Mouse (Mus musculus) adrenal gland, postnatal 36 days (tissue): Measurements from ENCODE around the gene Lrrc2. TPM values are rescaled to one million over a fixed set of nuclear protein-coding genes. Genes with fewer than 3 reads are reported as not detected.

Experiments used
- DNase-seq, 2 experiments: peaks; one replicate each; pipeline ENCODE4 v3.0.0; 2021; ENCODE audit warnings: mixed read lengths in 1 of 2
- microRNA-seq: library from miRNA; unstranded; fragments of <30 nt; microRNA quantifications from one replicate; pipeline ENCODE4 v1.2.0, GENCODE M21; 2021
- total RNA-seq, 2 experiments: library from RNA; stranded (reverse); gene quantifications; 2 replicates each; pipeline ENCODE4 v1.2.3; 2021

Lrrc2 gene
- total RNA-seq, 2 experiments from 2014 or later = 7.9 to 11.1 TPM

DNA sequence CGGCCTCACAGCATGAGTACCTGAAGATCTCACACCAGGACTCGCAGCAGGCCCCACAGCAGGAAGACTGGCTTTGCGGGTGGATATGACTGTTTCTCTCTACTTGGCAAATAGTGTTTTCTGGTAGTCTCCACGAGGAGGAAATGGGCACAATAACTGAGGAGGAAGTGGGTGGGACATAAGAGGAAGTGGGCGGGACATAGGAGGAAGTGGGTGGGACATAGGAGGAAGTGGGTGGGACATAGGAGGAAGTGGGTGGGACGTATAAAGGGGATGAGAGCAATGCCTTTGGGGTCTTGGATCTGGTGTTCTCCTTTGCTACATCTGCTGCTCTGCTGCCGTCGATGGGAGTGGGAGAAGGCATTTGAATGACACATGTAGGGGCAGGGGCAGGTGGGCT lies 34.6 kb downstream of the Lrrc2 start:
- DNase-seq = no peak

DNA sequence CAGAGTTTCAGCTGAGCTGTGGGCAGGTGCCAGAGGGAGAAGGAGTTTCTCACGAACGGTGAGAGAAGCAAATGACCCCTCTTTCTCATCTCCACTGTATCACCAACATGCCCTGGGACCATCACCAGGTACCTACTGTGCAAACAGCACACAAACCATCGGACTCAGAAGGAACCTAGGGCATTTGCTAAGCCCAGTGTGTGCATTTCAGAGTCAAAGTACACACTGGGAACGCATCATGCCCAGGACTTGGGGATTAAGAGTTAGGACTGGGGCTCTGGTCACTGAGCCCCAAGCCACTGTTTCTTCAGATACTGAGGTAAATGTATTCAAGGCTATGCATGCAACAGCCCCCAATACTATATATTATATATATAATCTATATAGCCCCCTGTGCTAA lies 36.0 kb downstream of the Lrrc2 start:
- no peak for DNase-seq

DNA sequence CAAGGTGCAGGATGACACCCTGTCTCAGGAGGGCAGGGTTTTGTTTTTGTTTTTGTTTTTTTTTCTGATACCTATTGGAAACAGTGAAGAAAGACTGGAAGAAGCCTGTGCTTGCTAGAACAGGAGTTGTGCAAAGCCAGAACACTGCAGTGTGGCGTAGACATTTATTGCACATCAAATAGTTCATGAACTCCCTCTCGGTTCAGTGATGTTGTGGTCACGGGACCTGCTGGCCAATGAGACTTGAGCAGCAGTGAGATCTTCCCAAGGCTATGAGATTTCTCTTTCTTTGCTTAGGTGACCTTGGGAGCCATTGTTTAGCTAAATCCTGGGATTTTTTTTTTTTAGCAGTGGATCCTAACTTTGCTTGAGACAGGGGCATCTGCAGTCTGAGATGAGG lies 36.7 kb downstream of the Lrrc2 start:
- no peak for DNase-seq

DNA sequence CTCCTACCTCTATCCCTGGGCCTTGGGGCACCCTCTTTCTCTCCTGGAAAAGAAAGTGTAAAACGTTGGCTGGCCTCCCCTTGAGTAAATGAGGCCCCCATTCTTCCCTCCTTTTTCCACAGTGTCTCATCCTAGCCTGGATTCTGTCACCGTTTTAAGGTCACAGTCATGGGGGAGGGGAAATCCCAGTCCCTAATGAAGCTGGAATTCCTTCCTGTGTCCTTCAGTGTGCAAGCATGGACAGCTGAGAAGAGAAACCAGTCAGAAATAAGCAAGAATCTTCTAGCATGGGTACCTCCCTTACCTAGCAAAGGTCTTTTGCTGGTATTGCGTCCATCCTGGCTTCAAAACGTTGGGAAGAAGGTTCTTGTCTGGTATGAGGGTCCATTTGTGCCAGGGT lies 37.8 kb downstream of the Lrrc2 start:
- no peak for DNase-seq

DNA sequence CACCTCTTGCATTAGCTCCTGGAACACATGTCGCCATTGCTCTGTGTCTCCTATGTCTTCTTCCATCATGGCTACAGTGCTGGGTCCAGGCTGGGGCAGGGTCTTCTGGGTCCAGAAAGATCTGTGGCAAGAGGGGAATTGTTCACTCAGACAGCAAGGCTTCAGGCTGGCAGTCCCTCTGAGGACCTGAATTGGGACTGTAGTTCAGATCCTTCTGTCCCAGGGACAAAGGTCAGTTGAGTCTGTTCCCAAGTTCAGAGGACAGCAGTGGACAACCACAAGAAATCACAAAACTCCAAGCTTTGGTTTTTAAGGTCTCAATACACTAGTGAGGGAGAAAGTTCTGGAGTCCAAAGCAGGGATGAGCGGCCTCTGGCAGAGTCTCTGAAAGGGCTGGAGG lies 38.2 kb downstream of the Lrrc2 start:
- no peak for DNase-seq

DNA sequence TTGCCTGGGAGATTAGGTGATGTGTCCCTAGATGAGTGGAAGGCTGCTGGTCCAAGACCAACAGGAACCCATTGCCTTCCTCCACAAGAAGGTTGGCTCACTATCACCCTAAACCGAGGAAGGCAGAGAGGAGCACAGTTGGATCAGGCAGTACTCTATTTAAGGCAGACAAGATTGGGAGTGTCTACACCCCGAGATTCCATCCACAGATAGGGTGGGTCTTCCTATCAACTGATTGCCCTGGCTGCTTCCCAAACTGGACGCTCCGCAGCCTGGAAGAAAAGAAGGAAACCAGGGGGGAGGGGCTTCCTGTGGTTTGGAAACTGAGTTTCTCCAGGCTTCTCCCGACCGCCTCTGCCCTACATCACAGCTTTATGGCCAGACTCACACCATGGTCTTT lies 38.9 kb downstream of the Lrrc2 start, which contains the start of gene Rtp3:
TSS of gene Rtp3 (minus strand) at position 380 of the 400 bp plus-strand sequence.
- DNase-seq = peak; percentile 33 to 66

DNA sequence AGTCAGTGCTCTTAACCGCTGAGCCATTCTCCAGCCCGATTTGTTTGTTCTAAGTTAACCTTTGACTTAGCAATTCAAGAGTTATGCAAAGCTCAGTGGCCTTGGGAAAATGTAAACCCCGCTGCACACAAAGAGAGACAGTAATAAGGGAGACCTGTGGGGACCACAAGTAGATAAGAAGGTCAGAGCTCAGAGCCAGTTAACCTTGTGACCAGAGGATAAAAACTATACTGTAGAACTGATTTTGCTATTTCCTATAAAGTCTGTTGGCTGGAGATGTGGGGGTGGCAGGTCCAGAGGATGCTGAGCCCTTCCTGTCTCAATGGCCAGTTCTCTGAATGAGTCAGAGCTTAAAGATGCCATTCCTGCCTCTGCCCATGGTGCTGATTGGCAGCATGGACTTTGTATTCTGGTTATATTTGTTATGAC lies 42.0 kb downstream of the Lrrc2 start:
- DNase-seq = peak; percentile 28 to 30

DNA sequence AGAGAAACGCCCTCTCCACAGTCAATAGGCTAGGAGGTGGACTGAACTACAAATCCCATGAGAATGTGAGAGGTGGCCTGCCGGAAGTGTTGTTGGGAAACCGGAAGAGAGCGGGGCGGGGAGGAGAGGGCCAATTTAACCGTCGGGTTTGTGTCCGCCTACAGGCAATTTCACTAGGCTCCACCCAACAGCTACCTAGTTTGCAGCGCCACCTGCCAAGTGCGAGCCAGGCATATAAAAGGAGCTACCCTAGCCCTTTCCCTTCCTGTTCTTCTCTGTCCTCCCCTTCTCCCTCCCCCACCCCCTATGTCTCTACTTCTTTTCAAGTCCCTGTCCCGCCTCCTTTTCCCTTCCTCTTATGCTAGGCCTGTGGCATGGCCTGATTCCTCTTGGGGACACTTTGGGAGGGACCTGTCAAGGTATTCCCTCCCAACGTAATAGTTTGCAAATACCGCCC lies 43.4 kb downstream of the Lrrc2 start:
- peak; percentile 83 to 85 for DNase-seq

DNA sequence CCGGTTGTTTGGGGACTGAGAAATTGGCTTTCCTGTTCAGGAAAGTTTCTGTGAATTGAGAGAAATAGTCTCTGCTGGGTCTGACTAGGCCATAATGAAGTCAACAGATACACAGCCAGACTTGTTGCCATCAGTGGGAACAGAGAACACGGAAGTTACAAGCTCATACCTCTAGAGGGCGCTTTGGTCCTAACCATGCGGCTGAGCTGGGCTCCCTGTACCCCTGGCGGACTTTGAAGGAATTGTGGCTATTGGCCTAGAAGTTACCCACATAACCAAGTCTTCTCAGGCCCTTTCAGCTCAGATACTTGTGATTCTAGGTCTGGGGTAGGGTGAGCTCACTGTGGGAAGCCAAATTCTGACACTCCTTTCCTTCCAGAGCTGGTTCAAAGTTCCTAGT lies 45.9 kb downstream of the Lrrc2 start:
- peak; percentile 77 to 86 for DNase-seq

DNA sequence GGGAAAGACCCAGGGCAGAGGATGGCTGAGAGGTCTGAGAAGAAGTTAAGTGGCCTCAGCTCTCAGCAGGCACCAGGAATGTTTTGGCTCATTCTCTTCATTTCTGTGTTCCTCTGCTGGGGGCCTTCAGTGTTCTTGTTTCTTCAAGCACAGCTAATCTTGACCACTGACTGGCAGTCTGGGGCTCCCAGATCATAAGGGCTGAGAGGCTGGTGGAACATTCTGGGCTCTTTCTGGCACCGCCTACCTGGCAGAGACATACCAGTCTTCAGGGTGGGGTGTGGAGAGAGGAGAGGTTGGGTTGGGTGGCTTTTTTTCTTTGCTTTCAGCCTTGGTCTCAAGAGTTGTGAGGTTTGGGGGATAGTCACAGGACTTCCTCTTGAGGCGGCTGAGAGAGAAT lies 47.7 kb downstream of the Lrrc2 start:
- no peak for DNase-seq

DNA sequence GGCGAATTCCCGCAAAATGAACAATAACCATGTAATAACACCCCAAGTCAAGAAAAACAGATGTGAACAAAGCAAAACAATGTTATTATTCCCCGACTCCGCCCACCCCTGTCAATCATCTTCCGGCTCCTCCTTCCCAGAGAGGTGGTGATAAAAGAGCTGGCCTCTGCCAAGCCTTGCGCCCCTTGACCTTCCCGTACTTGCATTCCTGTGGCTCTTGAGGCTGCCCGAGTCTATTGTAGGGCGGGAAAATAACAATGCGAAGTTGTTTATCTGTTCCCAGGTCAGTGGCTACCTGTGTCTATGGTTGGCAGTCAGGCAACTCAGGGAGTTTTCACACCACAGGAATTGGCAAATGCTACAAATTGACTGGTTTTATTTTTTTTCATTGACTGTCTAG lies 48.5 kb downstream of the Lrrc2 start:
- peak; percentile 37 to 62 for DNase-seq

DNA sequence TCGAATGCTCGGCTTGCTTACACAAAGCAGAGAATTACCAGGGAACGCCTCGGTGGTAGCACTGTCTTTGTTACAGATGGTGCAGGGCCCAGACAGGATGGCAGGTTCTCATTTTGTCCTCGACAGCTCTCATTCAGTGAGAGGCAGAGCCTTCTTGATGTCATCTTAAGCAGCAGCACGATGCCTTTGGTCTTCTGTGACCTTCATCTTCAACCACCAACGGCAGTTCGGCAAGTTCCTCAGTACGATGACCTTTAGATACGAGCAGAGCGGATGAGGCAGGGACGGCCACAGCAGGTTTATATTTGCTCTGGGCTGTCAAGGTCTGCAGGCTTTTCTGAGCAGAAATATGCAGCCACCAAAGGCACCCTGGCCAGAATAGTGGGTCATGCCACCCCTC lies 50.3 kb downstream of the Lrrc2 start:
- DNase-seq = peak; percentile 28 to 42

DNA sequence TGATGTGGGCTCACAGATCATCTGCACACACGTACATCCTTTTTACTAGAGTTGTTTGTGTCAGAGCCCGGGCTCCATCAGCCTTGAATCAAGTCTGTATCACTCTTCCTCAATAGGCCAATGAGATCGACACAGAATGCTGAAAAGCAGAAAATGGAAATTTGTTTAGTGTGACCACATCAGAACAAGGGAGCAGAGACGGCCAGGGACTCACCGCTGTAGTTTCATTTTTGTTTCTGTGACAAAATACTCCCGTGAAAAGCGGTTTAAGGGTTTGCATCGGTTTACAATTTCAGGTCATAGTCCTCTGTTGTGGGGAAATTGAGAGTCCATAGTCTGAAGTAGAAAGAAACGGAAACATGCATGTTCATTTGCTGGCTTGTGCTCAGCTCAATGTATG lies 51.9 kb downstream of the Lrrc2 start:
- no peak for DNase-seq

DNA sequence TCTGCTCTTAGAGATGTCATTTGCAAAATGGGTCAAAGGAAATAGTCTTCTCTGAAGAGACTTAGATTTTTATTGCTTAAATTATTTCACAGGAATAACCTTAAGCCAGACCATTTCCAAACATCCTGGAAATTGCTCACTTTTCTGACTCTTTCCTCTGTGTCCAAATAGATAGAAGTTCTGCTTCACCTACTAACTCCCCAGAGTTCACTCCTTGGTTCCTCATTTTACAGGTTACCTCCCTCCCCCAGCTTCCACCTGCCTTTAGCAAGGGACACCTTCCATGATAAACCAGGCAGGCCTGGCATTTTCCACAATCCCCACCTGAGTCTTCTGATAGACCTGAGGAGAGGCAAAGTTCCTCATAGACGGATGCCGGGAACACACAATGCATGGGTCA lies 55.2 kb downstream of the Lrrc2 start:
- no peak for DNase-seq

DNA sequence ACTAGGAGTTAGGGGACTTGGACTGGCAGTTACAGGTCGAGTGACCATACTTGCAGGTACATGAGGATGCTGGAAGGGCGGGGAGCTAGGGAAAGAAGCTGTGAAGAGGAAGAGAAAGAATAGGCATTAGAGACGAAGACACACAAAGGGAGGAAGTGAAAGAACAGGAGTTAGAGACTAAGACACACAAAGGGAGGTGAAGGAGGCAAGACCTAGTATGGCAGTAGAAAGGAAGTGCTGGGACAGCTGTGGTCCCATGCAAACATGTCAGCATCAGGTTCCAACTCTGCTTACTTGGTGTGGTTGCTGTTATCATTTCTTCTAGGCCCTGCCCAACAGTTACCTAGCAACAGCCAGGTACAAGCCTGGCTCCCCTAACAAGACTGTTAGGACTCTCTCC lies 58.4 kb downstream of the Lrrc2 start:
- DNase-seq = no peak

DNA sequence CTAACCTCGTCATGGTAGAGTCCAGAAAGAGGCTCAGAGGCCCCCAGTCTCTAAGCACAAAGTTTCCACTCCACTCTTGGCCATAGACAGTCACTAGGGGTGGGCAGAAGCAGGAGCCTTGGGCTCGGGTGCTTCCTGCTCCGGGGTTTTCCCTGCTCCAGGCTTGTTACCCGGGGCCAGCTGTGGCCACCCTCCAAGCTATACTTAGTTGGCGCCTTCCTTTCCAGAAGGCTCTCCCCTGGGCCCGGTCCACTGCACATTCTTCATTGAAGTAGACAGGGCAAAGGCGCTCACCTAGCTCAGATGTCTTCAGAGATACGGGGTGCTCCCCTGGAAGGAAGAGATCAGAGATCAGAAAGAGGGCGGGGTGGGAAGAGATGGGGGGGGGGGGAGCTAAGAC lies 60.2 kb downstream of the Lrrc2 start:
- peak; percentile 28 to 46 for DNase-seq

DNA sequence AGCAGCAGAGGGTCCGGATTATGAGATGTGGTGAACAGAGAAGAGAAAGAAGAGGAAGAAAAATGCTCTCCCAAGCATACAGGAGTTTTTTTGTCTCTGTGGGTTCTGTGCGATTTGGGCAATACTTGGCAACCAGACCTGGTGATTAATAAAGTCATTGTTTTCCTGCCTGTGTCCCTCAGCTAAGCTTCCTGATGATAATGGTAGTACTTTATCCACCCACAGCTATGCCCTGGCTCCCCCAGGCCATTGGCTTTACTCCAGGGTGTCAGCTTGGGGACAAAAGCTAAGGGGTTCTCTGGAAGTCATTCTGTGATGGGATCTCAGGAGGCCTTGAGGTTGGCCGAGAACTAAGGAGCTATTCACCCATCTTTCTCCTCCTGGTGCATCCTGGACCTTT lies 60.7 kb downstream of the Lrrc2 start:
- DNase-seq = peak; percentile 26 to 47

DNA sequence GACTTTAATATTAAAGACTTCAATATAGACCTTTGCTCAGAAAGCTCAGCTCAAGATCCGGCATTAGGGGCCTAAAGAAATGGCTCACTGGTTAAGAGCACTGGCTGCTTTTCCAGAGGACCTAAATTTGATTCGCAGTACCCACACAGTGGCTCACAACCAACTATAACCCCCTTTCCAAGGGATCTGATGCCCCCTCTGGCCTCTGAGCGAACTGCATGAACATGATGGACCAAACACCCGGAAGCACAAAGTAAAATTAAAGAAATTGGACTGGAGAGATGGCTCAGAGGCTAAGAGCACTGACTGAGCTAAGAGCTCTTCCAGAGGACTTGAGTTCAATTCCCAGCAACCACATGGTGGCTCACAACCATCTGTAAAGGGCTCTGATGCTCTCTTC lies 64.3 kb downstream of the Lrrc2 start:
- no peak for DNase-seq

DNA sequence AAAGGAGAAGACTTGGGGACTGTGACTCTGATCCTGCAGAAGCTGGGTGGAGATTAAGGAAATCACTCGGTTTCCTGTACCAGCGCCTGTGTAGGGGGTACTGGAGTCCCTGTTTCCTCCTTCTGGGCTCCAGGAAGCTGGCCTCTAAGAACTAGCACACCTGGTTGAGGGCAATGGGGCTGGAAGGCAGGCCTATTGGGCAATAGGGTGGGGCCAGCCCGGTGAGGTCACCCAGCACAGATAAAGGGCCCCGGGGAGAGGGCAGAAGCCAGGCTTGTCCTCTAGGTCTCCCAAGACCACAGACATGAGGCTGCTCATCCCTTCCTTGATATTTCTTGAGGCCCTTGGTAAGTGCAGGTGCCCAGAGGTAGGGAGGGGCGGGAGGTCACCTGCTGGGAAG lies 67.7 kb downstream of the Lrrc2 start, which contains the start of gene Ltf:
TSS of gene Ltf (plus strand) at position 250 of the 400 bp plus-strand sequence.
- DNase-seq = no peak

DNA sequence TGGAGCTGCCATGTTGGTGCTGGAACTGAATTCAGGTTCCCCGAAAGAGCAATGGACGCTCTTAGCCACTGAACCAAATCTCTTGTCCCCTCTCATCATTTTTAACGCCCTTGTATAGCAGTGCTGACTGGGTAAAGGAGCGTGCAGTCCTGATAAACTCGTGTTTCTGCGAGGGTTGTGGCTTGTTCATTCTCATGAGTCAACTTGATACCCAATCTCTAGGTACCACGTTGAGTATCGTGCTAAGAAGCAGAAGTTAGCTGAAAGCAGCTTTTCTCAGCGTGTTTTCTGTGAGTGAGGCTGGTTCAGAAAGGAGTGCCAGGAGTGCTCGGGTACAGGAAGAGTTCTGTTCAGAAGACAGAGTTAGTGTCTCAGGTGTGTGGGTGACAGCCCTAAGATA lies 75.4 kb downstream of the Lrrc2 start:
- no peak for DNase-seq

Small RNA genes within 50 kb of the gene (microRNA-seq; reads per million reads assigned to microRNA genes)
- not detected for gene Gm24269

Other genes with a start within 250 kb of the Lrrc2 start
- gene Myl3, start 209.7 kb upstream of the Lrrc2 start, total RNA-seq = 1 to 10 TPM; 1.8 to 2.2 TPM
- 10 to 100 TPM; 12.5 to 23.1 TPM for gene Pth1r, start 204.4 kb upstream of the Lrrc2 start, total RNA-seq
- gene Prss42, start 153.4 kb upstream of the Lrrc2 start, total RNA-seq = not detected
- not detected for gene Prss44, start 137.6 kb upstream of the Lrrc2 start, total RNA-seq
- gene Prss43, start 124.9 kb upstream of the Lrrc2 start, total RNA-seq = not detected
- gene Prss45, start 117.0 kb upstream of the Lrrc2 start, total RNA-seq = not detected
- not detected for gene Prss46, start 107.0 kb upstream of the Lrrc2 start, total RNA-seq
- gene Prss50, start 93.6 kb upstream of the Lrrc2 start, total RNA-seq = not detected
- gene Als2cl, start 71.7 kb upstream of the Lrrc2 start, total RNA-seq = 10 to 100 TPM; 12.4 to 16.0 TPM
- 1 to 10 TPM; 2.0 to 3.0 TPM for gene Tmie, start 71.4 kb upstream of the Lrrc2 start, total RNA-seq
- gene Fam240a, start 34.7 kb upstream of the Lrrc2 start, total RNA-seq = not detected
- gene Tdgf1, start 5.4 kb upstream of the Lrrc2 start, total RNA-seq = not detected
- 1 to 10 TPM; 2.3 to 4.9 TPM for gene Rtp3, start 39.0 kb downstream of the Lrrc2 start, total RNA-seq
- gene Ltf, start 67.7 kb downstream of the Lrrc2 start, total RNA-seq = 1 to 10 TPM in 1 of 2 experiments, under 1 TPM in 1; 0.66 to 1.1 TPM
- 1 to 10 TPM; 7.2 to 9.2 TPM for gene Ccrl2, start 106.0 kb downstream of the Lrrc2 start, total RNA-seq
- gene Lrrfip2, start 166.0 kb downstream of the Lrrc2 start, total RNA-seq = 10 to 100 TPM; 53.0 to 57.3 TPM